Mouse (Mus musculus): ENCODE data around the gene Cdh16. TPM values are rescaled to one million over a fixed set of nuclear protein-coding genes. Genes with fewer than 3 reads are reported as not detected.

The Cdh16 gene
- polyA plus RNA-seq, 1 experiment from 2014 or later: 439 TPM

DNA sequence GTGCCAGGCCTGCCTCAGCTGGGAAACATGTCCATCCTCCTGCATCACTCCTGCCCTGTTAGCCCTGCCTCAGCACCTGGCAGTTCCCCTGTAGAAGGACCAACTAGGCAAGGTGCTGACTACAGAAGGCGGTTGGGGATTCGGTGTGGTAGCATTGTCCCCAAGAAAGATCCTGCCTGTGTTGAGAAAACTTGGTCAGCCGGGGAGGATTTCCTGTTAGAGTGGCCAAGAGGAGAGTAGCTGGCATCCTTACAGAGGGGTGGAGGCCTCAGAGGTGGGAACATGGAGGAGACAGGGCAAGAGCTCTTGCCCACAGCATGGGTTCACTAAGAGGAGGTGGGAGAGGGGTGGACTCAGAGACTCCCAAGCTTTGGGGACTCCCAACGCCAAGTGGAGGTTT is 69.0 kb downstream of the Cdh16 start:
- no peak overlapping the region for H3K4me2 ChIP-seq (ENCODE audit: low read length)
- H3K27ac ChIP-seq: no peak overlapping the region
- H3K36me3 ChIP-seq (ENCODE audit: insufficient read depth, low read length): no peaks in the 10 kb centered on the region
- TF ChIP-seq CTCF (IDR thresholded peaks at IDR 0.05; ENCODE audit: low read depth): no peak
- DNase-seq (ENCODE audit: low spot score): no peak
- H3K4me3 ChIP-seq (replicated peaks; ENCODE audit: low read depth, low read length): no peak overlapping the region
- no peak overlapping the region for H3K9ac ChIP-seq (ENCODE audit: low read depth, low read length)
- no peaks in the 10 kb centered on the region for H3K4me1 ChIP-seq (replicated peaks; ENCODE audit: insufficient read depth, low read length)
- no peaks in the 10 kb centered on the region for H3K27me3 ChIP-seq (ENCODE audit: insufficient read depth, low read length)
- H3K9me3 ChIP-seq (replicated peaks; ENCODE audit: low read length): no peaks in the 10 kb centered on the region
- WGBS: 81% methylated on average over 4 of the region's 4 CpGs
- ATAC-seq (replicated peaks; ENCODE audit: low FRiP score, low read depth): no peak

Other genes starting within 250 kb of the Cdh16 start
- gene Cmtm4, start 228.6 kb downstream of the Cdh16 start, polyA plus RNA-seq (2015; fragmentation: Nextera tagmentation; extraction: Ambion mirVana): 4.5 and 4.7 TPM in 2 replicates
- gene Dync1li2, start 181.3 kb downstream of the Cdh16 start, polyA plus RNA-seq (2015; fragmentation: Nextera tagmentation; extraction: Ambion mirVana): 34.4 and 37.5 TPM in 2 replicates
- 0.52 and 0.54 TPM in 2 replicates for gene Terb1, start 114.5 kb downstream of the Cdh16 start, polyA plus RNA-seq (2015; fragmentation: Nextera tagmentation; extraction: Ambion mirVana)
- gene Nae1, start 89.8 kb downstream of the Cdh16 start, polyA plus RNA-seq (2015; fragmentation: Nextera tagmentation; extraction: Ambion mirVana): 87.8 and 91.8 TPM in 2 replicates
- 5.2 and 5.8 TPM in 2 replicates for gene Car7, start 89.7 kb downstream of the Cdh16 start, polyA plus RNA-seq (2015; fragmentation: Nextera tagmentation; extraction: Ambion mirVana)
- 12.6 and 14.5 TPM in 2 replicates for gene Pdp2, start 32.9 kb downstream of the Cdh16 start, polyA plus RNA-seq (2015; fragmentation: Nextera tagmentation; extraction: Ambion mirVana)
- 13.5 and 15.7 TPM in 2 replicates for gene Rrad, start 6.9 kb upstream of the Cdh16 start, polyA plus RNA-seq (2015; fragmentation: Nextera tagmentation; extraction: Ambion mirVana)
- gene Ciao2b, start 17.6 kb upstream of the Cdh16 start, polyA plus RNA-seq (2015; fragmentation: Nextera tagmentation; extraction: Ambion mirVana): 92.7 and 93.0 TPM in 2 replicates
- 0.22 and 0.24 TPM in 2 replicates for gene Ces2a, start 109.6 kb upstream of the Cdh16 start, polyA plus RNA-seq (2015; fragmentation: Nextera tagmentation; extraction: Ambion mirVana)
- gene Ces2b, start 207.2 kb upstream of the Cdh16 start, polyA plus RNA-seq (2015; fragmentation: Nextera tagmentation; extraction: Ambion mirVana): 0.91 and 0.98 TPM in 2 replicates
- 0.38 and 0.45 TPM in 2 replicates for gene Ces2c, start 222.7 kb upstream of the Cdh16 start, polyA plus RNA-seq (2015; fragmentation: Nextera tagmentation; extraction: Ambion mirVana)